In the genomic region with DNA sequence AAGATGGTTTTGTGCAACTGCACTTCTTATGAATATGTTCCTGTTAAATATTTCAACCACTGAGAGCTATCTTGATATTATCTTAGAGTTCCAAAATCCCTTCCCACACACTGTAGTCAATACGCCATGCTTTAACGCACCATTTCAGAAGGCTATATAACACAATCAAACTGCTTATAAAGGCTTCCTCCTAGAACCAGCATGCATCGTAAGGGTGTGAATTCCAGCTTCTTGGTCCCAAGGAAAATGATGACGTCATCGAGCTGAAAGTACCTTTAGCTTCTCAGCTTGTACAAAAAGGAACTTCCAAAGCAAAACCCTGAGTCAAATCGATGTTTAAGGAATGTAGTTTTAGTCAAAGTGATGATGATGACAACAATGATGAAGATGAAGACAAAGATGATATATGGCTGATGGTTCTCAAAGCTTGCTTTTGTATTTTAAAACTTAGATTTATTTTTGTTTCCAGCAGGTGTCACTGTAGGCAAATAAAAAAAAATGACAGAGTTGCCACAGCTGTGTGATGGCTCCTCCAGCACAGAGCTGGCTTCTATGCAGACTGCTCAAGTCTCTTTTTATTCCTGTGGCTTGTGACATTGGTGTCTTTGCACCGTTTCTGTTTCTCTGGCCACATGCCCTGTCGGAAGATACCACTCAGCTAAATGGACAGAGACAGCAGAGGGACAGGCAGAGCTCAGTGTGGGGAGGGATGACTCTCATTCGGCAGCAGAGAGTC, we compare ENCODE assay signal across 10 mouse cellular contexts.
DNase-seq lines count a peak whose midpoint lies in the region; ATAC-seq lines count a peak whose summit lies in the region.
"Had no signal": no experiment of that assay in that cellular context is flagged by ENCODE, and none has a peak within 500 bp of the region (broad histone marks: within the 10 kb centered on the region; RNA-seq: fewer than 3 reads in every experiment).

No protein-coding gene starts in this region.

- H3K4me2 ChIP-seq in midbrain, embryonic 12.5 days (replicated peaks) = no peak overlapping the region
- H3K4me2 ChIP-seq: embryonic facial prominence, embryonic 12.5 days; liver, embryonic 13.5 days had no signal

- H3K27me3 ChIP-seq in hindbrain, embryonic 10.5 days (ENCODE audit: insufficient read depth, poor library complexity, severe bottlenecking) = no peaks in the 10 kb centered on the region
- peaks cover 21% of the 10 kb centered on the region for H3K27me3 ChIP-seq in midbrain, embryonic 12.5 days
- H3K27me3 ChIP-seq: liver, embryonic 13.5 days had no signal

- H3K27ac ChIP-seq in hindbrain, embryonic 10.5 days = no peak overlapping the region
- no peak overlapping the region for H3K27ac ChIP-seq in midbrain, embryonic 12.5 days (replicated peaks)
- H3K27ac ChIP-seq: embryonic facial prominence, embryonic 12.5 days; liver, embryonic 13.5 days had no signal

- H3K9me3 ChIP-seq in hindbrain, embryonic 10.5 days = no peaks in the 10 kb centered on the region
- no peaks in the 10 kb centered on the region for H3K9me3 ChIP-seq in midbrain, embryonic 12.5 days
- H3K9me3 ChIP-seq: embryonic facial prominence, embryonic 12.5 days; liver, embryonic 13.5 days had no signal

- no peaks in the 10 kb centered on the region for H3K36me3 ChIP-seq in hindbrain, embryonic 10.5 days
- H3K36me3 ChIP-seq in midbrain, embryonic 12.5 days = no peaks in the 10 kb centered on the region
- H3K36me3 ChIP-seq: embryonic facial prominence, embryonic 12.5 days; liver, embryonic 13.5 days had no signal

- no peak overlapping the region for H3K4me3 ChIP-seq in hindbrain, embryonic 10.5 days
- H3K4me3 ChIP-seq in midbrain, embryonic 12.5 days = no peak overlapping the region
- H3K4me3 ChIP-seq: embryonic facial prominence, embryonic 12.5 days; liver, embryonic 13.5 days had no signal

- peak; percentile 66 for ATAC-seq in midbrain, embryonic 12.5 days (ENCODE audit: low FRiP score, low read depth)
- no peak for ATAC-seq in erythroid progenitor cell, adult 5-6 weeks (replicated peaks; ENCODE audit: low FRiP score, poor library complexity, severe bottlenecking)
- no peak for ATAC-seq in monocyte, adult 5-6 weeks (replicated peaks; ENCODE audit: insufficient number of reproducible peaks, low FRiP score, low TSS enrichment, poor library complexity, severe bottlenecking)

- peak; percentile 1 to 3 for DNase-seq in cerebellum, adult 18-20 months
- no peak for DNase-seq in cerebellum, adult 11 months
- peak; percentile 2 for DNase-seq in cerebellum, adult 8-10 months
- peak; percentile 13 for DNase-seq in hindbrain, embryonic 10.5 days (ENCODE audit: low spot score)
- DNase-seq in spleen, postnatal 14 days (ENCODE audit: low spot score in 2 of 2) = no peak
- DNase-seq: liver, embryonic 13.5 days had no signal

- H3K4me1 ChIP-seq in hindbrain, embryonic 10.5 days (replicated peaks) = peaks cover 10% of the 10 kb centered on the region; the same call in 1 of the 2 replicates
- H3K4me1 ChIP-seq in midbrain, embryonic 12.5 days = peaks cover 18% of the 10 kb centered on the region
- H3K4me1 ChIP-seq: embryonic facial prominence, embryonic 12.5 days; liver, embryonic 13.5 days had no signal

- H3K9ac ChIP-seq in midbrain, embryonic 12.5 days (replicated peaks) = no peak overlapping the region
- H3K9ac ChIP-seq: embryonic facial prominence, embryonic 12.5 days; liver, embryonic 13.5 days had no signal

- WGBS in hindbrain, embryonic 10.5 days = 67% methylated on average over 9 of the region's 9 CpGs
- WGBS in midbrain, embryonic 12.5 days = 66% methylated on average over 9 of the region's 9 CpGs

Comparison
In these comparisons a context has a peak if more than half of its experiments do, and no peak if none do; other contexts are left out.
1. DNase-seq: peak in cerebellum, adult 18-20 months (2 of 2), cerebellum, adult 8-10 months (single experiment) and hindbrain, embryonic 10.5 days (single experiment); none in cerebellum, adult 11 months (single experiment) and spleen, postnatal 14 days (0 of 2).